Mouse (Mus musculus) ES-E14 (cell line): ENCODE results near the gene Zfp688.
"Not testable (repeated sequence)": the region's sequence is repeated elsewhere in the genome, so short reads cannot be mapped to it uniquely, and the experiment has no call there.

ENCODE experiments used
- HCFC1 ChIP-seq: IDR thresholded peaks from 2 replicates; pipeline ENCODE4 v1.6.1; 2012; ENCODE audit warnings: low read length, inconsistent platforms, borderline replicate concordance; ENCODE audit not compliant: insufficient read depth
- ZC3H11A ChIP-seq: IDR thresholded peaks from 2 replicates; pipeline ENCODE4 v1.6.1; 2012; ENCODE audit warnings: low read depth, mild to moderate bottlenecking, inconsistent platforms, low read length, borderline replicate concordance
- ZNF384 ChIP-seq: IDR thresholded peaks from 2 replicates; pipeline ENCODE4 v1.6.1; 2012; ENCODE audit warnings: low read depth, low read length, inconsistent platforms

GRCm38 (mm10) chr7:127385560-127385959 lies 36.3 kb downstream of the Zfp688 start:
- not testable (repeated sequence) for TF ChIP-seq ZNF384, HCFC1, ZC3H11A
